8 mouse cellular contexts compared by ENCODE assay signal in genomic region chr1:172220414-172220813, GRCm38 (mm10). TPM values are rescaled to one million over a fixed set of nuclear protein-coding genes. Genes with fewer than 3 reads are reported as not detected.
DNase-seq lines count a peak whose midpoint lies in the region; ATAC-seq and TF ChIP-seq lines count a peak whose summit lies in the region.

No protein-coding gene starts in this region.

- TF ChIP-seq CTCF in heart, postnatal 0 days (IDR thresholded peaks at IDR 0.05; ENCODE audit: low read depth) = no peak

- DNase-seq in midbrain, embryonic 11.5 days (ENCODE audit: low spot score, missing footprints) = no peak
- DNase-seq in heart, postnatal 0 days (ENCODE audit: low spot score) = peak; percentile 92
- DNase-seq in kidney, postnatal 14 days = peak; percentile 88
- no peak for DNase-seq in layer of hippocampus, adult 9-11 months
- no peak for DNase-seq in layer of hippocampus, adult 11-12 months (ENCODE audit: low spot score)

- no peaks in the 10 kb centered on the region for H3K9me3 ChIP-seq in midbrain, embryonic 12.5 days
- H3K9me3 ChIP-seq in midbrain, embryonic 11.5 days (ENCODE audit: control insufficient read depth, low read length) = no peaks in the 10 kb centered on the region
- H3K9me3 ChIP-seq in forebrain, embryonic 12.5 days = no peaks in the 10 kb centered on the region
- H3K9me3 ChIP-seq in heart, postnatal 0 days (replicated peaks; ENCODE audit: control insufficient read depth, low read length) = no peaks in the 10 kb centered on the region
- H3K9me3 ChIP-seq in neural tube, embryonic 15.5 days (replicated peaks) = no peaks in the 10 kb centered on the region

- no peaks in the 10 kb centered on the region for H3K36me3 ChIP-seq in midbrain, embryonic 12.5 days
- no peaks in the 10 kb centered on the region for H3K36me3 ChIP-seq in midbrain, embryonic 11.5 days (ENCODE audit: control insufficient read depth, insufficient read depth, low read length)
- no peaks in the 10 kb centered on the region for H3K36me3 ChIP-seq in forebrain, embryonic 12.5 days (replicated peaks)
- no peaks in the 10 kb centered on the region for H3K36me3 ChIP-seq in heart, postnatal 0 days (replicated peaks; ENCODE audit: control insufficient read depth, insufficient read depth, low read length)
- no peaks in the 10 kb centered on the region for H3K36me3 ChIP-seq in neural tube, embryonic 15.5 days

- peak overlapping the region; percentile 1; the same call in 1 of the 2 replicates for H3K27ac ChIP-seq in midbrain, embryonic 12.5 days (replicated peaks)
- no peak overlapping the region for H3K27ac ChIP-seq in midbrain, embryonic 11.5 days (ENCODE audit: low read depth, low read length)
- H3K27ac ChIP-seq in forebrain, embryonic 12.5 days = peak overlapping the region; percentile 81
- H3K27ac ChIP-seq in heart, postnatal 0 days (ENCODE audit: low read depth) = peak overlapping the region; percentile 85
- H3K27ac ChIP-seq in neural tube, embryonic 15.5 days (replicated peaks) = peak overlapping the region; percentile 76

- H3K27me3 ChIP-seq in midbrain, embryonic 12.5 days = 0 out of 2 replicates have a peak, but pooled peaks cover 2% of the 10 kb centered on the region
- H3K27me3 ChIP-seq in midbrain, embryonic 11.5 days (ENCODE audit: control insufficient read depth, insufficient read depth, low read length) = no peaks in the 10 kb centered on the region
- no peaks in the 10 kb centered on the region for H3K27me3 ChIP-seq in forebrain, embryonic 12.5 days
- H3K27me3 ChIP-seq in heart, postnatal 0 days (ENCODE audit: control insufficient read depth, insufficient read depth, low read length) = no peaks in the 10 kb centered on the region
- no peaks in the 10 kb centered on the region for H3K27me3 ChIP-seq in neural tube, embryonic 15.5 days (replicated peaks)

- H3K4me1 ChIP-seq in midbrain, embryonic 12.5 days = peaks cover 52% of the 10 kb centered on the region
- H3K4me1 ChIP-seq in midbrain, embryonic 11.5 days (ENCODE audit: control insufficient read depth, insufficient read depth, low read length) = peaks cover 8% of the 10 kb centered on the region
- peaks cover 57% of the 10 kb centered on the region for H3K4me1 ChIP-seq in forebrain, embryonic 12.5 days
- H3K4me1 ChIP-seq in heart, postnatal 0 days (ENCODE audit: control insufficient read depth, insufficient read depth) = peaks cover 50% of the 10 kb centered on the region
- peaks cover 38% of the 10 kb centered on the region for H3K4me1 ChIP-seq in neural tube, embryonic 15.5 days

- H3K9ac ChIP-seq in midbrain, embryonic 12.5 days (replicated peaks) = 0 out of 2 replicates have a peak overlapping the region, but pooled peaks have one; percentile 1
- H3K9ac ChIP-seq in midbrain, embryonic 11.5 days (ENCODE audit: low read length) = no peak overlapping the region
- no peak overlapping the region for H3K9ac ChIP-seq in forebrain, embryonic 12.5 days
- H3K9ac ChIP-seq in heart, postnatal 0 days (replicated peaks; ENCODE audit: low read depth, low read length) = no peak overlapping the region; the same call in 1 of the 2 replicates
- H3K9ac ChIP-seq in neural tube, embryonic 15.5 days (replicated peaks) = no peak overlapping the region

- peak; percentile 10; the same call in 1 of the 2 replicates for ATAC-seq in midbrain, embryonic 12.5 days (ENCODE audit: low FRiP score, low read depth)
- ATAC-seq in midbrain, embryonic 11.5 days (ENCODE audit: low FRiP score) = no peak
- ATAC-seq in forebrain, embryonic 12.5 days (ENCODE audit: low FRiP score) = peak; percentile 57; the same call in 1 of the 2 replicates
- peak; percentile 82 for ATAC-seq in heart, postnatal 0 days (ENCODE audit: insufficient read depth, low read depth)
- ATAC-seq in neural tube, embryonic 15.5 days (ENCODE audit: low FRiP score) = peak; percentile 22; the same call in 1 of the 2 replicates

- H3K4me2 ChIP-seq in midbrain, embryonic 12.5 days (replicated peaks) = no peak overlapping the region
- no peak overlapping the region for H3K4me2 ChIP-seq in midbrain, embryonic 11.5 days
- no peak overlapping the region for H3K4me2 ChIP-seq in forebrain, embryonic 12.5 days
- H3K4me2 ChIP-seq in heart, postnatal 0 days (ENCODE audit: low read depth, low read length) = peak overlapping the region; percentile 19; the same call in 1 of the 2 replicates
- H3K4me2 ChIP-seq in neural tube, embryonic 15.5 days = no peak overlapping the region; the same call in 1 of the 2 replicates

- peak; percentile 53; the same call in 1 of the 2 replicates for TF ChIP-seq EP300 in heart, postnatal 0 days (IDR thresholded peaks at IDR 0.05; ENCODE audit: low read depth)

- no peak overlapping the region for H3K4me3 ChIP-seq in midbrain, embryonic 12.5 days
- H3K4me3 ChIP-seq in midbrain, embryonic 11.5 days (ENCODE audit: low read depth, low read length) = no peak overlapping the region
- no peak overlapping the region for H3K4me3 ChIP-seq in forebrain, embryonic 12.5 days (replicated peaks)
- no peak overlapping the region for H3K4me3 ChIP-seq in heart, postnatal 0 days (ENCODE audit: low read depth, low read length)
- H3K4me3 ChIP-seq in neural tube, embryonic 15.5 days (replicated peaks) = no peak overlapping the region

- WGBS in midbrain, embryonic 12.5 days = 49% methylated on average over 10 of the region's 10 CpGs
- whole genome bisulfite sequencing in midbrain, embryonic 11.5 days = 60% methylated on average over 10 of the region's 10 CpGs
- WGBS in forebrain, embryonic 12.5 days = 47% methylated on average over 10 of the region's 10 CpGs
- 9% methylated on average over 10 of the region's 10 CpGs for WGBS in heart, postnatal 0 days
- 42% methylated on average over 10 of the region's 10 CpGs for WGBS in neural tube, embryonic 15.5 days

RNA-seq across cellular contexts. Expression of gene Casq1, which starts 0.7 kb away (rescaled TPM):
- 1.9 and 2.1 TPM in 2 replicates for polyA plus RNA-seq in midbrain, embryonic 12.5 days (2016; fragmentation: Nextera tagmentation; extraction: Ambion mirVana)
- 1.4 and 2.1 TPM in 2 replicates for polyA plus RNA-seq in midbrain, embryonic 11.5 days (2014; fragmentation: Nextera tagmentation; extraction: Ambion mirVana)
- 1.6 and 2.3 TPM in 2 replicates for polyA plus RNA-seq in forebrain, embryonic 12.5 days (2016; fragmentation: Nextera tagmentation; extraction: Ambion mirVana)
- total RNA-seq in heart, postnatal 0 days (2014; rRNA removed; ENCODE audit: low replicate concordance) = 61.2 and 68.0 TPM in 2 replicates
- 60.3 and 65.0 TPM in 2 replicates for polyA plus RNA-seq in heart, postnatal 0 days (2015; fragmentation: Nextera tagmentation; extraction: Ambion mirVana)
- 3.8 and 4.0 TPM in 2 replicates for polyA plus RNA-seq in neural tube, embryonic 15.5 days (2015; fragmentation: Nextera tagmentation; extraction: Ambion mirVana)

RNA-seq across cellular contexts. Expression of gene Pea15a, which starts 13.8 kb away (rescaled TPM):
- polyA plus RNA-seq in midbrain, embryonic 12.5 days (2016; fragmentation: Nextera tagmentation; extraction: Ambion mirVana) = 350 and 356 TPM in 2 replicates
- polyA plus RNA-seq in midbrain, embryonic 11.5 days (2014; fragmentation: Nextera tagmentation; extraction: Ambion mirVana) = 332 and 337 TPM in 2 replicates
- polyA plus RNA-seq in forebrain, embryonic 12.5 days (2016; fragmentation: Nextera tagmentation; extraction: Ambion mirVana) = 405 and 443 TPM in 2 replicates
- 78.3 and 105 TPM in 2 replicates for total RNA-seq in heart, postnatal 0 days (2014; rRNA removed; ENCODE audit: low replicate concordance)
- 99.2 and 99.3 TPM in 2 replicates for polyA plus RNA-seq in heart, postnatal 0 days (2015; fragmentation: Nextera tagmentation; extraction: Ambion mirVana)
- polyA plus RNA-seq in neural tube, embryonic 15.5 days (2015; fragmentation: Nextera tagmentation; extraction: Ambion mirVana) = 378 and 415 TPM in 2 replicates

RNA-seq across cellular contexts. Expression of gene Atp1a4, which starts 37.8 kb away (rescaled TPM):
- not detected in 2 replicates for polyA plus RNA-seq in midbrain, embryonic 12.5 days (2016; fragmentation: Nextera tagmentation; extraction: Ambion mirVana)
- polyA plus RNA-seq in midbrain, embryonic 11.5 days (2014; fragmentation: Nextera tagmentation; extraction: Ambion mirVana) = not detected in 2 replicates
- polyA plus RNA-seq in forebrain, embryonic 12.5 days (2016; fragmentation: Nextera tagmentation; extraction: Ambion mirVana) = 0.05 and 0.06 TPM in 2 replicates
- total RNA-seq in heart, postnatal 0 days (2014; rRNA removed; ENCODE audit: low replicate concordance) = not detected in 2 replicates
- 0.07 TPM in 2 replicates for polyA plus RNA-seq in heart, postnatal 0 days (2015; fragmentation: Nextera tagmentation; extraction: Ambion mirVana)
- 0.05 TPM in 1 of 2 replicates, not detected in the other for polyA plus RNA-seq in neural tube, embryonic 15.5 days (2015; fragmentation: Nextera tagmentation; extraction: Ambion mirVana)

RNA-seq across cellular contexts. Expression of gene Igsf8, which starts 41.0 kb away (rescaled TPM):
- polyA plus RNA-seq in midbrain, embryonic 12.5 days (2016; fragmentation: Nextera tagmentation; extraction: Ambion mirVana) = 103 and 106 TPM in 2 replicates
- 47.2 and 55.1 TPM in 2 replicates for polyA plus RNA-seq in midbrain, embryonic 11.5 days (2014; fragmentation: Nextera tagmentation; extraction: Ambion mirVana)
- 122 and 127 TPM in 2 replicates for polyA plus RNA-seq in forebrain, embryonic 12.5 days (2016; fragmentation: Nextera tagmentation; extraction: Ambion mirVana)
- total RNA-seq in heart, postnatal 0 days (2014; rRNA removed; ENCODE audit: low replicate concordance) = 22.1 and 30.8 TPM in 2 replicates
- 11.4 and 12.6 TPM in 2 replicates for polyA plus RNA-seq in heart, postnatal 0 days (2015; fragmentation: Nextera tagmentation; extraction: Ambion mirVana)
- polyA plus RNA-seq in neural tube, embryonic 15.5 days (2015; fragmentation: Nextera tagmentation; extraction: Ambion mirVana) = 70.9 and 71.3 TPM in 2 replicates

Comparison
In these comparisons a context has a peak if more than half of its experiments do, and no peak if none do; other contexts are left out.
1. DNase-seq: peak in heart, postnatal 0 days (single experiment) and kidney, postnatal 14 days (single experiment); none in midbrain, embryonic 11.5 days (single experiment), layer of hippocampus, adult 9-11 months (single experiment) and layer of hippocampus, adult 11-12 months (single experiment).
2. RNA of gene Casq1, which starts 0.7 kb away (polyA plus RNA-seq): 60.3 to 65.0 TPM in heart, postnatal 0 days; 3.8 to 4.0 TPM in neural tube, embryonic 15.5 days, 1.6 to 2.3 TPM in forebrain, embryonic 12.5 days, 1.9 to 2.1 TPM in midbrain, embryonic 12.5 days and 1.4 to 2.1 TPM in midbrain, embryonic 11.5 days; every median in the first group is over 10 times any median in the second.